Mouse (Mus musculus) midbrain, postnatal 0 days (tissue): ENCODE results near the gene Dennd1a. TPM values are rescaled to one million over a fixed set of nuclear protein-coding genes. Genes with fewer than 3 reads are reported as not detected.

Experiments
- ATAC-seq: fragments of 200-750 bp; cut with Nextera tagmentation; 2 replicates; pipeline ENCODE4 v1.8.0; 2017; ENCODE audit warnings: moderate number of reproducible peaks, mild to moderate bottlenecking, moderate TSS enrichment, moderate library complexity; ENCODE audit not compliant: low FRiP score
- DNase-seq: peaks from one replicate; pipeline ENCODE4 v3.0.0-alpha.2; 2015; ENCODE audit warnings: low spot score
- H3K27ac ChIP-seq: fragments of 300-500 bp; sonication (generic); 2 replicates; pipeline ENCODE4 v1.5.1; 2014; ENCODE audit warnings: low read depth, mild to moderate bottlenecking, low read length, mixed read lengths
- H3K27me3 ChIP-seq: fragments of 300-500 bp; sonication (generic); 2 replicates; pipeline ENCODE4 v1.6.1; 2014; ENCODE audit warnings: low read length, control low read depth, mixed read lengths; ENCODE audit not compliant: insufficient read depth
- H3K36me3 ChIP-seq: fragments of 300-500 bp; sonication (generic); 2 replicates; pipeline ENCODE4 v1.6.1; 2014; ENCODE audit warnings: low read length, control low read depth, mixed read lengths; ENCODE audit not compliant: insufficient read depth
- H3K4me1 ChIP-seq: fragments of 300-500 bp; sonication (generic); 2 replicates; pipeline ENCODE4 v1.6.1; 2014; ENCODE audit warnings: mild to moderate bottlenecking, control low read depth, antibody characterized with exemption, low read length, mixed read lengths; ENCODE audit not compliant: insufficient read depth
- H3K4me2 ChIP-seq: fragments of 300-500 bp; sonication (generic); 2 replicates; pipeline ENCODE4 v1.6.1; 2014; ENCODE audit warnings: low read depth, mild to moderate bottlenecking, low read length, mixed read lengths; ENCODE audit not compliant: poor library complexity, severe bottlenecking
- H3K4me3 ChIP-seq: fragments of 300-500 bp; sonication (generic); 2 replicates; pipeline ENCODE4 v1.5.1; 2014; ENCODE audit warnings: low read depth, mild to moderate bottlenecking, low read length, moderate library complexity
- H3K9ac ChIP-seq: fragments of 300-500 bp; sonication (generic); replicated peaks from 2 replicates; pipeline ENCODE4 v1.6.1; 2014; ENCODE audit warnings: mild to moderate bottlenecking, low read length, moderate library complexity, mixed read lengths; ENCODE audit not compliant: poor library complexity, severe bottlenecking
- H3K9me3 ChIP-seq: fragments of 300-500 bp; sonication (generic); 2 replicates; pipeline ENCODE4 v1.6.1; 2016; ENCODE audit warnings: low read length, control low read depth
- CTCF ChIP-seq: IDR thresholded peaks from 2 replicates; pipeline ENCODE4 v1.5.1; 2016; ENCODE audit warnings: antibody characterized with exemption, mild to moderate bottlenecking
- WGBS: fragments of 180-500 bp; shearing (Covaris S2); extraction: QIAGEN DNeasy Blood & Tissue Kit; methylation state at CpG from one replicate; pipeline ENCODE4 v1.1.7; 2014; 5-methylcytosine and 5-hydroxymethylcytosine counted together
- polyA plus RNA-seq: library from polyadenylated mRNA; unstranded; fragments of >200 nt; fragmentation: Nextera tagmentation; extraction: Ambion mirVana; gene quantifications from 2 replicates; pipeline ENCODE4 v1.2.1, GENCODE M21; 2015
- total RNA-seq: library from RNA; depleted of rRNA; stranded (reverse); fragments of >200 nt; gene quantifications from 2 replicates; pipeline ENCODE4 v1.2.3, GENCODE M21; 2014

Dennd1a gene
- total and polyA plus RNA-seq, 2 experiments from 2014 or later: 15.9 to 51.1 TPM

DNA sequence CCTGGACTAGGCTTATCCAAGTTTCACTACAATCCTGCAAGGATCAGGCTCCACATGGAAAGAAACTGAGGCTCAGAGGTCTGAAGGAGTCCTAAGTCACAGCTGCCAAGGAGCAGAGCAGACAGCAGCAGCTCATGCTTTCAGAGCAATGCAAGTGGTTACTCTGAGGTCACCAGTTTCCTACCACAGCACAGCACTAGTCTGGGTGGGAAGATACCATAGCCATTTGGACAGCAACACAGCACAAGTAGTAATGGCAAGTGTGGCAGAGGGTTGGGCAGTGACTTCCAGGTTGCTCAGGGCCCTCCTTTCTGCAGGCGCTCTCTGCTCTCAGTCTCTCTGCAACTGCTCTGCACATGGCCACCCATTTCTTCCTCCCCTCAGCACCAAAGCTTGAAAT is 354.9 kb downstream of the Dennd1a start:
- no peaks in the 10 kb centered on the region for H3K27me3 ChIP-seq
- no peak overlapping the region for H3K27ac ChIP-seq
- DNase-seq (no peak), ATAC-seq (no peak)
- H3K9me3 ChIP-seq: no peaks in the 10 kb centered on the region
- peaks cover 2% of the 10 kb centered on the region; the same call in 1 of the 2 replicates for H3K36me3 ChIP-seq
- no peak for TF ChIP-seq CTCF
- no peak overlapping the region for H3K4me2 ChIP-seq
- H3K9ac ChIP-seq: no peak overlapping the region
- H3K4me3 ChIP-seq: no peak overlapping the region
- H3K4me1 ChIP-seq: peaks cover 12% of the 10 kb centered on the region; the same call in 1 of the 2 replicates
- WGBS: 94% methylated on average over 1 of the region's 1 CpGs

DNA sequence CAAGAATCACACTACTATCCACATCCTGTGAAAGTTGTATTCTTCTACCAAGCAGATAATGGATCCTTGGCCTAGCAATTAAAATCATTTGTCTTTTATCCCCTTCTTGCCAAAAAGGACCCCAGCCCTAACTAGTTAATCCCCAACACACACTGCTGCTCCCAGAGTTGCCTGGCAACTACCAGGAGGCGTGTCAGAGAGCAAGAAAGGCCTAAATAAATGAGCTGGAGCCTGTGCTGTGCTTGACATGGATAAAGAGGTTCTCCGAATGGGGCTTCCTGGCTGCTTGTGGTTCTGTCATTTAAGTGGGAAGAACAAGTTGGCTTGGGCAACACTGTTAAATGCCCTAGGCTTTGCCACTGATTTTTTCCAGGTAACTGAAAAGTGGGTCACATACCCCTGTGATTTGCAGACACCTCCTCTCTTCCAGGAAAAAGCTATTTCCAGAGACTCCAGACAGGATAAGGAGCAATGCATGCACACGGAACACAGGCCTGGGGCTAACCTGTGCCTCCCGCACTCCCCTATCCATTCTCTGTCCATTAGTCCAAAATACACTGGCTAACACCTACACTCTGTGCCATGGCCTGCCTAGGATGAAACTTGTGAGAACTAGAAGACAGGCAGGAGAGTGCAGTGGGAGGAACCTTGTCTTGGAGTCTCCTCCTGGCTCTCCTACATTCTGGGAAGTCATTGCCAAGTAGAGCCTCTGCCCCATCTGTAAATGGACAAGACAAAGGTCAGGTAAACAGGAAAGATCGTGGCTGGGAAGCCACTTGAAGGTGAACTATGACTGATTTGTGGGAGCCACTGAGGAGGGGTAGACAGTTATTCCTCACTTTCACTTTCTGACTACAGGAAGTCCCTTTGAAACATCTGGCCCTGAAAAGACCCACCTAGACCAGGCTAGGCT is 355.9 kb downstream of the Dennd1a start:
- ATAC-seq (peak; percentile 65; the same call in 1 of the 2 replicates), DNase-seq (peak; percentile 74)
- Histone ChIP-seq H3K9ac (no peak overlapping the region), H3K27me3 (no peaks in the 10 kb centered on the region), H3K27ac (no peak overlapping the region), H3K4me2 (no peak overlapping the region), H3K4me3 (no peak overlapping the region), H3K36me3 (peaks cover 2% of the 10 kb centered on the region; the same call in 1 of the 2 replicates), H3K9me3 (no peaks in the 10 kb centered on the region), H3K4me1 (peaks cover 12% of the 10 kb centered on the region; the same call in 1 of the 2 replicates)
- 45% methylated on average over 5 of the region's 5 CpGs for WGBS
- no peak for TF ChIP-seq CTCF

DNA sequence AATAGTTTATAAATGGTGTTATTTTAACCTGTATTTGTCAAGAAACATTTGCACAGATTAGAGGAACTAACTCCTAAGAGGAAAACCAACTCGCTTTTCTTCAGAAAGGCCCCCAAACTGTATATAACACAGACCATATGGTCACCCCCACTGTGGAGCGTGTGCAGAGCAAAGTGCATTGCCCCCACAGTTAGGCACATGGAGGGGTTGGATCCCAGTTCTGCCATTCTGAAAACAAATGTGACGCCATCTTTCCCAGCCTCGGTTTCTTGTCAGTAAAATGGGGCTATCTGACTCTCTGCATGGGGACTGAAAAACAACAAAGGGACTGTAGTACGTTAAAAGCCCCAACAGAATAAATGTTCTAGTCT is 361.1 kb downstream of the Dennd1a start:
- ATAC-seq: no peak
- no peak for TF ChIP-seq CTCF
- H3K9me3 ChIP-seq: no peaks in the 10 kb centered on the region
- H3K4me1 ChIP-seq: peaks cover 7% of the 10 kb centered on the region; the same call in 1 of the 2 replicates
- H3K27me3 ChIP-seq: no peaks in the 10 kb centered on the region
- H3K4me3 ChIP-seq: no peak overlapping the region
- no peak overlapping the region for H3K27ac ChIP-seq
- H3K36me3 ChIP-seq: no peaks in the 10 kb centered on the region
- no peak overlapping the region for H3K4me2 ChIP-seq
- DNase-seq: no peak
- no peak overlapping the region for H3K9ac ChIP-seq
- WGBS: 70% methylated on average over 5 of the region's 5 CpGs

DNA sequence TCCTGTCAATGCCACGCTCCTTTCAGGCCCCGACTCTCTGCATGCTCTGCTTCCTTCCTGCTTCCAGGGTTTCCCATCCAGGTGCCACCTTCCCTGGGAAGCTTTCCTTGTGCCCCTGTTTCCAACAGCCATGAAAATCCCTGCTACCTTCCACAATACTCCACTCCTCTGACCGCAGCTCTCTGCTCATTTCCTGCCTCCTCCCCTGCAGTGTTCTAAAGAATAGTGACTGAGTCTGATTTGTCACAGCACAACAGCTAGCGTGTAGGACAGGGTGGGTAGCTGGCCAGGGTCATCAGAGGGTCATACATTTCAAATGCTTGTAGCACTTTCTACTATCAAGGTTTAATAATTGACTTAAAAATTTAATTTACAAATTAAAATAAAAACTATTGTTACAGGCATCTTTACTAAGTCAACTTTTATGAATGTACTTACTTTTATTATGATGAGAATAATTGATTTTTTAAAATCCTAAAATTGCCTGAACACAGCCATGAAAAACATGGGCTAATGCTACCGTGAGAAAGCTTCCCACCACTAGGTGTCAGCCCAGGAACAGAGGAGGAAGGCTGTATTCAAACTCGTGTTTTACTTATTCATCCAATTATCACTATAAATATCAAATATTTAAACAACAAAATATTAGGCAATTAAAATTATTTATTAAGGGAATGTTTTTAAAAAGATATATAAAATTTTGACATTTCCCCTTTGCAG is 361.6 kb downstream of the Dennd1a start:
- H3K27ac ChIP-seq: no peak overlapping the region
- H3K4me1 ChIP-seq: peaks cover 6% of the 10 kb centered on the region; the same call in 1 of the 2 replicates
- no peaks in the 10 kb centered on the region for H3K9me3 ChIP-seq
- ATAC-seq (no peak), DNase-seq (peak; percentile 68)
- no peaks in the 10 kb centered on the region for H3K27me3 ChIP-seq
- no peak overlapping the region for H3K4me3 ChIP-seq
- no peak overlapping the region for H3K9ac ChIP-seq
- H3K4me2 ChIP-seq: no peak overlapping the region
- TF ChIP-seq CTCF: peak; percentile 96
- no peaks in the 10 kb centered on the region for H3K36me3 ChIP-seq
- WGBS: 12% methylated on average over 6 of the region's 6 CpGs

DNA sequence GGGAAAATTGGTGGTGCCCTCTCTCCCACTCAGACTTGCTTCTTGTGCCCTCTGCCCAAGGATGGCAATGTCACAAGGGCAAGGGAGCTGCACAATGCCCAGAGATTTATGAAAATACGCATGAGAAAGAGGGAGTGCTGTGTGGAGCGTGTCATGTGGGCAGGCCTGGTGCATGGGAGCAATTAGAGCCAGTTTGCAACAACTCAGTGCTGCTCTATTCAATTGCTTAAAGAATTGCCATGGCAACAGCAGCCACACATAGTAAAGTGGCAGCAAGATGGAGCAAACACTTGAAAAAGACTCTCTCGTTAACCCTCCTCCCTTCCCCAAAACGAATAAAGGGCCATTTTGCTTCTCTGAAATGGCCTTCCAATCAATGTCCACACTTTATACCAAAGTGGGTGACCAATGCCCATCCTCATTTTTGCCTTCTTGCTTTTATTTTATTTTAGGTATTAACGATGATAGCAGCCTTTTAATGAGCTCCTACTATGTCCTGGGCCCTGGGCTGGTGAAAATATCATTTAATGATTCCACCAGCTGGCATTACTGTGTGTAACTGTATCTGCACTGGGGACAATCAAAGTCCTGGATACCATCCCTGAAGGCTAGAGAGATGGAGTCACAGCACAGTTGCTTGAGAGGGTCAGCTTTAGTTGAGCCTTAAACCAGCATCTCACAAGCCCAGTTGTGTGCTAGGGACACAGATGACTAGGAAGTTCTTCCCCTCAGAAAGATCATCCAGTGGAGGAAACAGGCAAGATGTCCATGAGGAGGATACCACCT is 378.3 kb downstream of the Dennd1a start:
- H3K27me3 ChIP-seq: no peaks in the 10 kb centered on the region
- no peak for TF ChIP-seq CTCF
- H3K9ac ChIP-seq: no peak overlapping the region
- no peak overlapping the region for H3K4me2 ChIP-seq
- ATAC-seq (peak; percentile 68; the same call in 1 of the 2 replicates), DNase-seq (peak; percentile 55)
- 40% methylated on average over 5 of the region's 5 CpGs for WGBS
- H3K27ac ChIP-seq: peak overlapping the region; percentile 55; the same call in 1 of the 2 replicates
- no peaks in the 10 kb centered on the region for H3K9me3 ChIP-seq
- no peaks in the 10 kb centered on the region for H3K36me3 ChIP-seq
- H3K4me1 ChIP-seq: no peaks in the 10 kb centered on the region; the same call in 1 of the 2 replicates
- H3K4me3 ChIP-seq: no peak overlapping the region
